Mouse (Mus musculus) embryo, embryonic 11.5 days (tissue): Measurements from ENCODE around the gene Zfp704.

Source experiments
- DNase-seq: peaks from one replicate; pipeline ENCODE4 v3.0.0-alpha.2; 2012; ENCODE audit warnings: low read depth, low spot score

Gene Zfp704

GRCm38 (mm10) chr3:9519491-9519890 lies 90.4 kb downstream of the Zfp704 start:
- DNase-seq, result no peak

GRCm38 (mm10) chr3:9518936-9519335 lies 90.9 kb downstream of the Zfp704 start:
- no peak for DNase-seq

DNA sequence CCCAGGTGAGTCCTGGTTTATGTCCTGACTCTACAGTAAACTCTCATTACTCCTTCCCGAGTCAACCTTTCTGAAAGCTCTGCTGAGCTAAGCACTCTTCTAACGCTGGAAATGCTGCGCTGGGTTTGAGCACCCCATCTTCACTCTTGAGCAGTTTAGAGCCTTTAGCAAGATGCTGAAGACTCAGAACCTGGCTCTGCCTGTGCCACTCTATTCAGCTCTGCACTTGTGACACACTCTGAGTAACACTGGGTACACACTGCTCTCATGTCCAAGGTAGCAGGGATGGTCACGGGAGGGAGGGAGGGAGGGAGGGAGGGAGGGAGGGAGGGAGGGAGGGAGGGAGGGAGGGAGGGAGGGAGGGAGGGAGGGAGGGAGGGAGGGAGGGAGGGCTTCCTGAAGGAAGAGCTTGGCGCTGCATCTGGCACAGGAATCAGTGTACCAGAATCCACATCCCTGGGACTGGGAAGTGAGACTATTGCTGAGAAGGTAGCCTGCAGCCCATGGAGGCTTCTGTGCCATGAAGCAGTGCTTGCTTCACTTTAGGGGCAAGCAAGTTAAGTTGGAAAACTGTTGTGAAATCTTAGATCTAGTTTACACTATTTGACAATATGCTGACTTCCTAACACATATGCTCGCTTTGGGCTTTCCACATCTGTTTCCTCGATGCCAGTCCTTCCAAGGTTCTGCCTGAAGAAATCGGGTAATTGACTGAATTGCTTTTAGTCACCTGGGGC lies 93.6 kb downstream of the Zfp704 start:
- DNase-seq, result no peak

DNA sequence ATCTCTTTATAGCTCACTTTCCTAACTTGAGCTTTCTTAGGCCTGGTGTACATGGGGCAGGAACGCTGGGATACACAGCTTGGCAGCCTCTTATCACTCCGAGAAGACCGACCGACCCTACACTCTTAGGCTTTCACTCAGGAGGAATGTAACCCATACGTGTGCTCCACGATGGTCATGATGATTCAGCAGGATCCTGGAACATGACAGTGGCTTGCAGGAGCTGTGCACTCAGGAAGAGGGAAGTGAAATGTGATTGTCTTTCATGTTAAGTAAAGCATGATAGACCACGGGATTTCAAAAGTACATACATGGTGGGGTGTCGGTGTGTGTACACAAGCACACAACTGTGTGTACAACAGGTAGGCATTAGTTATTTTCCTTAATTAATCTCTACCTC lies 94.4 kb downstream of the Zfp704 start:
- DNase-seq, result no peak

DNA sequence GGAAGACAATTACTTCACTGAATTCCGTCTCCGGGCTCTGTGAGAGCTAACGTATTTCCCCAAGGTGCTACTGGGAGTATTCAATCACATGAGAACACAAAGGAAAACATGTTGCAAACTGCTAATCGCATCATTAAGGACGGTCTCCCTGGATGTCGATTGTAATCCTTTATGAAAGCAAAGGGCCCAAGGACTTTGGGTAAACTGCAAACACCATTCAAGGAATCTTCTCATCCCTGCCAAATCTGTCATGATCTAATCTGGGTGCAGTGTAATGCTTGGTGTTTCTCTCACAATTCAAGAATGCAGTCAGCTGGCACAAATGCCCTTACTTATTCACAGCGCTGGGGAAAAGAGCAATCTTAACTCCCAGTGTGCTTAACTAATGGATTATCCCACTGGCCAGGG lies 96.2 kb downstream of the Zfp704 start:
- DNase-seq, result no peak

DNA sequence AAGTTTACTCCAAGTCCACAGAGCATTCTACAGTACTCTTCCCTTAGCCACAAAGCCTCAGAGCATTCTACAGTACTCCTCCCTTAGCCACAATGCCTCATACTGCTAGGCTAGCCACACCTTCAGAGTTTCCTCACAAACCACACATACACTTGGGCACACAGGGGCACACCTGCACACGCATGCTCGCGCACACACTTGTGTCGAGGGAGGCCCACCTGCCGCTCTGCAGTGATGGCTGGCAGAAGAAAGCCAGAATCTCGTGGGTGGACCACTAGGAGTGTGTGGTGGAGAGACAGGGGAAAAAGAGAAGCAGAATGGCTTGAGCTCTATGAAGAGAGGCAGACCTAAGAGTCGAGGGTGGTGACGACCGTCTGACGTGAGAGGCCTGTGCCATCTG lies 97.7 kb downstream of the Zfp704 start:
- no peak for DNase-seq

- DNase-seq, result no peak
These were observed 104.1 kb downstream of the Zfp704 start for GRCm38 (mm10) chr3:9505692-9506211.

DNA sequence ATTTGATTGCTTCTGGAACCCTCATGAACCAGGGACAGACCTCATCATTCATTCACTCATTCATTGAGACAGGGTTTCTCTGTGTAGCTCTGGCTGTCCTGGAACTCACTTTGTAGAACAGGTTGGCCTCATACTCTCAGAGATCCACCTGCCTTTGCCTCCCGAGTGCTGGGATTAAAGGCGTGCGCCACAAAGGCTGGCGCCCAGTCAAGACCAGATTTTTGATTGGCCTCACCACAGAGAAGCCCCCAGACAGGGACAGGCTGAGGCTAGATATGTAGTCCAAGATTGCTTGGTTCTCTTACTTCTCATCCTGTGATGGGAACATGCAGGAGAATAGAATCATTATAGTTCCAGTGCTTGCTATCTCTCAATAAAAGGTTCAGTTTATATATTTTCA lies 105.5 kb downstream of the Zfp704 start:
- DNase-seq, result no peak

GRCm38 (mm10) chr3:9500725-9501124 lies 109.2 kb downstream of the Zfp704 start:
- DNase-seq, result peak; percentile 55

GRCm38 (mm10) chr3:9499994-9500553 lies 109.8 kb downstream of the Zfp704 start:
- no peak for DNase-seq

GRCm38 (mm10) chr3:9499489-9499888 lies 110.4 kb downstream of the Zfp704 start:
- no peak for DNase-seq

- no peak for DNase-seq
These were observed 112.6 kb downstream of the Zfp704 start for GRCm38 (mm10) chr3:9497260-9497659.

DNA sequence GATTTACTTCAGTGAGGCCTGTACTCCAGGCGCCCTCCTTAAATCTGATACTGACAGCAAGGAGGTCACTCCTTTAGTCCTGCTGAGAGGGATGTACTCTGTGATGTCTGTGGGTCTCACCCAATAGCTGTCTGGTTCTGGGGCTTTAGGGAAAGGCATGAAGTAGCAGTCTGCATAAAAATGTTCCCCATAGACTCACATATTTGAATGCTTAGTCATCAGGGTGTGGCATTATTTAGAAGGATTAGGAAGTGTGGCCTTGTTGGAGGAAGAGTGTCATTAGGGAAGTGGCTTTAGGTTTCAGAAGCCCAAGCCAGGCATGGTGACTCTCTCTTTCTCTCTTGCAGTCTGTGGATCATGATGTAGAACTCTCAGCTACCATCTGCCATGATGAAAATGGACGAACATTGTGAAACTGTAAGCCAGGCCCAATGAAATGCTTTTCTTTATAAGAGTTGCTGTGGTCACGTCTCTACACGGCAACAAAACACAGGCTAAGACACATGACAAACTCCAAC lies 118.1 kb downstream of the Zfp704 start:
- no peak for DNase-seq

- no peak for DNase-seq
These were observed 122.2 kb downstream of the Zfp704 start for GRCm38 (mm10) chr3:9487644-9488043.

DNA sequence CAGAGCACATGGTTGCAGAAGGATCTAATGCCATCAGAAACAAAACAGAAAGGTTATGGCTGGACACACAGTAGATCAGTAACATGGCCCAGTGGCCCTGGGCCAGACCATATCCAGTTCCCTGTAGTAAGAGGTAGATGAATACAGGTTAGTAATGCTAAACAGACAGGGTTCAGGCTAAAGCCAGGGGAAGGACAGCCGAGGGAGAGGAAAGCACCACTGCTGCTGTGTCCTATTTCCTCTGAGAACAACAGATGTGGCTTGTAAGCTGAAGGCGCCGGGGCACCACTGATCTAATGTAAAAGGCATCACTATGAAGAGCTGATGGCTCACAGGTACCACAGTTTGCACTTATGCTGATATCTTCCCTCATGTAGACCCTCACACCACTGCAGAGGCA lies 124.4 kb downstream of the Zfp704 start:
- DNase-seq, result no peak

- no peak for DNase-seq
These were observed 127.9 kb downstream of the Zfp704 start for GRCm38 (mm10) chr3:9481956-9482355.

GRCm38 (mm10) chr3:9481358-9481757 lies 128.5 kb downstream of the Zfp704 start:
- DNase-seq, result no peak

DNA sequence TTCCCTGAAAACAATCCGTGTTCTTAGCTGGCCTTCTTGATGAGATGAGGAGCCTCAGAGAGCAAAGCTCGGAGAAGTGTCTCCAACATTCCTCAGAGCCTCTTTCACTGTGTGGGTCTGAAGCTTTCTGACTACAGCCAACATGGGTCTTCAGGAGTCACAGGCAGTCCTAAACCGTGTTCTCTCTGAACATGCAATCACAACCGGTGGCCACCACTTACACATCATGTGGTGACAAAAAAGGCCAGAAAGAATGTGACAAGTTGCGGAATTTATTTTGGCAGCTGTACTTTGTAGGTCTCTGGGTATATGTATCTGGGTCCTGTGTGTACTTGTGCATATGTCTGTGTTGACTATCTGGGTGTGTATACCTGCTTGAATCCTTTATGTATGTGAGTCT lies 128.9 kb downstream of the Zfp704 start:
- DNase-seq, result no peak

GRCm38 (mm10) chr3:9477386-9477785 lies 132.5 kb downstream of the Zfp704 start:
- no peak for DNase-seq

- no peak for DNase-seq
These were observed 133.5 kb downstream of the Zfp704 start for GRCm38 (mm10) chr3:9476336-9476735.

DNA sequence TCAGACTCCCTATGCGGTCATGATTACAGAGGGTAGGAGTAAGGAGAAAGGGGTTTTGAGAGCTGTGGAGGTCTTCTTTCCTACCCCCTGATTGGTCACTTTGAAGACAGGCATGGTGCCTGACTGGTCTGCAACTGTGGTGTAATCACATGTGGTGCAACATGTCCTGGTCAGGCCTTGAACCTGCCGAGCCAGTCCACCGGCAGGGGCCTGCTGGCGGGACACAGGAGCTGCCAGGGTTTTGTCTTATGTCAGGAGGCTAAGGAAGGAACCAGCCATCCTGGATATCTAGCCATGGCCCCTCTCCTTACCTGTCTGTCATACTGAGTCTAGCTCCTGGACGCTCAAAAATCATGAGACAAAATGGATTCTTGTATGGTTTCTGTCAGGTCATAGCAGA lies 134.4 kb downstream of the Zfp704 start:
- DNase-seq, result no peak

DNA sequence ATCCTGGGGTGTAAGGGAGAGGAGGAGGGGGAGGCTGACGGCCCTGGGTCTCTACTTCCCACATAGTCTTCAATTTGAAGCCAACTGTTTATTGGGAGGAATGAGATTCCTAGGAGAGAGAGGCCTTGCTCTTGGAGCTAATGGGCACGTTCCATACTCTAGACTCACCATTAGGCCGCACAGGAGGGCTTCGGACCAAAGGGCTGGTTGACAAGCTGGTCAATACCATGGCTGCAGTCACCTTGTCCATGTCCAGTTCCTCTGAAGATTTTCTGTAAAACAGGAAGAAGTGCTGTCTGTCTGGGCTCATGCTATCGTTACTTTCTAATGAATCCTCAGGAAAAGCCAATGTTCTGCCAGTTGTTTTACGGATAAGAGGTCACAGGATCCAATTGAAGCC lies 135.6 kb downstream of the Zfp704 start:
- no peak for DNase-seq

DNA sequence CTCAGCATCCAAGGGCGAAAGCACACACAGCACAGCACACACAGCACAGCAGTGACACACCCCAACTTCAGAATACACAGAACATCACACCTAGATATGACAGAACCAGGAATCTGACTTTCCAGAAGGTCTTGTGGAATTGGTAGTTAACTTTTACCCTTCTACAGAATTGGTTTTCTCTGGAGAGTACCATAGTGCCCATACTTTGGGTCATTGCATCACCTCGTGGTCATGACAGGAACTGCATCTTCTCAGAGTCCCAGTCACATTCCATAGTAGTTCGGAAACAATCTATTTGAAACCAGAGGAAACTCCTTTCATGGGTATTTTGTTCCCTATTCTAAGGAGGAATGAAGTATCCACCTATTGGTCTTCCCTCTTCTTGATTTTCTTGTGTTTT lies 143.6 kb downstream of the Zfp704 start:
- DNase-seq, result peak; percentile 34
